Mouse (Mus musculus): ENCODE results near the gene Gm45015. TPM values are rescaled to one million over a fixed set of nuclear protein-coding genes. Genes with fewer than 3 reads are reported as not detected.

Gm45015 gene
- total and polyA plus RNA-seq, 3 experiments = not detected

Other genes with a start within 250 kb of the Gm45015 start
- gene Xlr3a, start 239.7 kb downstream of the Gm45015 start, total RNA-seq (2012; rRNA removed) = 18.5 and 24.1 TPM in 2 replicates
- gene Xlr3a, start 239.7 kb downstream of the Gm45015 start, total RNA-seq (2014; rRNA removed) = 18.1 and 19.5 TPM in 2 replicates
- 10.5 and 13.6 TPM in 2 replicates for gene Xlr3a, start 239.7 kb downstream of the Gm45015 start, polyA plus RNA-seq (2012; ENCODE audit: insufficient read length, low read depth)
- 0.17 and 0.55 TPM in 2 replicates for gene Gm14685, start 219.8 kb downstream of the Gm45015 start, total RNA-seq (2012; rRNA removed)
- gene Gm14685, start 219.8 kb downstream of the Gm45015 start, total RNA-seq (2014; rRNA removed) = 0.47 and 0.59 TPM in 2 replicates
- 1.1 and 1.5 TPM in 2 replicates for gene Gm14685, start 219.8 kb downstream of the Gm45015 start, polyA plus RNA-seq (2012; ENCODE audit: insufficient read length, low read depth)
- gene Xlr5b, start 188.0 kb downstream of the Gm45015 start, total RNA-seq (2012; rRNA removed) = not detected in 2 replicates
- gene Xlr5b, start 188.0 kb downstream of the Gm45015 start, total RNA-seq (2014; rRNA removed) = not detected in 2 replicates
- gene Xlr5b, start 188.0 kb downstream of the Gm45015 start, polyA plus RNA-seq (2012; ENCODE audit: insufficient read length, low read depth) = not detected in 2 replicates
- gene DXBay18, start 187.4 kb downstream of the Gm45015 start, total RNA-seq (2012; rRNA removed) = 0.08 and 0.21 TPM in 2 replicates
- 0.15 TPM in 1 of 2 replicates, not detected in the other for gene DXBay18, start 187.4 kb downstream of the Gm45015 start, total RNA-seq (2014; rRNA removed)
- 0.43 TPM in 1 of 2 replicates, not detected in the other for gene DXBay18, start 187.4 kb downstream of the Gm45015 start, polyA plus RNA-seq (2012; ENCODE audit: insufficient read length, low read depth)
- gene Spin2d, start 159.9 kb downstream of the Gm45015 start, total RNA-seq (2012; rRNA removed) = not detected in 2 replicates
- not detected in 2 replicates for gene Spin2d, start 159.9 kb downstream of the Gm45015 start, total RNA-seq (2014; rRNA removed)
- not detected in 2 replicates for gene Spin2d, start 159.9 kb downstream of the Gm45015 start, polyA plus RNA-seq (2012; ENCODE audit: insufficient read length, low read depth)
- gene Xlr3b, start 144.6 kb downstream of the Gm45015 start, total RNA-seq (2012; rRNA removed) = 3.1 and 3.4 TPM in 2 replicates
- gene Xlr3b, start 144.6 kb downstream of the Gm45015 start, total RNA-seq (2014; rRNA removed) = 2.3 and 3.7 TPM in 2 replicates
- gene Xlr3b, start 144.6 kb downstream of the Gm45015 start, polyA plus RNA-seq (2012; ENCODE audit: insufficient read length, low read depth) = 1.4 and 1.8 TPM in 2 replicates
- 29.5 and 36.0 TPM in 2 replicates for gene Xlr4b, start 122.5 kb downstream of the Gm45015 start, total RNA-seq (2012; rRNA removed)
- gene Xlr4b, start 122.5 kb downstream of the Gm45015 start, total RNA-seq (2014; rRNA removed) = 107 and 126 TPM in 2 replicates
- gene Xlr4b, start 122.5 kb downstream of the Gm45015 start, polyA plus RNA-seq (2012; ENCODE audit: insufficient read length, low read depth) = 65.7 and 68.6 TPM in 2 replicates
- 3.5 and 4.9 TPM in 2 replicates for gene F8a, start 108.5 kb downstream of the Gm45015 start, total RNA-seq (2012; rRNA removed)
- gene F8a, start 108.5 kb downstream of the Gm45015 start, total RNA-seq (2014; rRNA removed) = 3.5 and 4.9 TPM in 2 replicates
- gene F8a, start 108.5 kb downstream of the Gm45015 start, polyA plus RNA-seq (2012; ENCODE audit: insufficient read length, low read depth) = 3.7 and 5.0 TPM in 2 replicates
- gene Xlr4c, start 93.7 kb downstream of the Gm45015 start, total RNA-seq (2012; rRNA removed) = 35.6 and 38.0 TPM in 2 replicates
- gene Xlr4c, start 93.7 kb downstream of the Gm45015 start, total RNA-seq (2014; rRNA removed) = 75.0 and 97.6 TPM in 2 replicates
- 61.1 and 67.8 TPM in 2 replicates for gene Xlr4c, start 93.7 kb downstream of the Gm45015 start, polyA plus RNA-seq (2012; ENCODE audit: insufficient read length, low read depth)
- gene Xlr3c, start 71.5 kb downstream of the Gm45015 start, total RNA-seq (2012; rRNA removed) = 12.7 and 12.9 TPM in 2 replicates
- gene Xlr3c, start 71.5 kb downstream of the Gm45015 start, total RNA-seq (2014; rRNA removed) = 4.5 and 6.0 TPM in 2 replicates
- 2.3 and 3.9 TPM in 2 replicates for gene Xlr3c, start 71.5 kb downstream of the Gm45015 start, polyA plus RNA-seq (2012; ENCODE audit: insufficient read length, low read depth)
- gene Xlr5a, start 43.9 kb downstream of the Gm45015 start, total RNA-seq (2012; rRNA removed) = not detected in 2 replicates
- 0.20 TPM in 1 of 2 replicates, not detected in the other for gene Xlr5a, start 43.9 kb downstream of the Gm45015 start, total RNA-seq (2014; rRNA removed)
- not detected in 2 replicates for gene Xlr5a, start 43.9 kb downstream of the Gm45015 start, polyA plus RNA-seq (2012; ENCODE audit: insufficient read length, low read depth)
- 0.13 and 0.17 TPM in 2 replicates for gene Xlr5c, start 43.9 kb downstream of the Gm45015 start, total RNA-seq (2012; rRNA removed)
- 0.16 and 0.38 TPM in 2 replicates for gene Xlr5c, start 43.9 kb downstream of the Gm45015 start, total RNA-seq (2014; rRNA removed)
- 0.51 and 0.63 TPM in 2 replicates for gene Xlr5c, start 43.9 kb downstream of the Gm45015 start, polyA plus RNA-seq (2012; ENCODE audit: insufficient read length, low read depth)
- gene Zfp275, start 5.8 kb upstream of the Gm45015 start, total RNA-seq (2012; rRNA removed) = 15.5 and 16.1 TPM in 2 replicates
- gene Zfp275, start 5.8 kb upstream of the Gm45015 start, total RNA-seq (2014; rRNA removed) = 19.1 and 19.9 TPM in 2 replicates
- gene Zfp275, start 5.8 kb upstream of the Gm45015 start, polyA plus RNA-seq (2012; ENCODE audit: insufficient read length, low read depth) = 15.1 and 17.9 TPM in 2 replicates
- gene Gm18336, start 61.9 kb upstream of the Gm45015 start, total RNA-seq (2012; rRNA removed) = not detected in 2 replicates
- not detected in 2 replicates for gene Gm18336, start 61.9 kb upstream of the Gm45015 start, total RNA-seq (2014; rRNA removed)
- not detected in 2 replicates for gene Gm18336, start 61.9 kb upstream of the Gm45015 start, polyA plus RNA-seq (2012; ENCODE audit: insufficient read length, low read depth)
- gene Zfp92, start 74.3 kb upstream of the Gm45015 start, total RNA-seq (2012; rRNA removed) = 0.04 TPM in 2 replicates
- gene Zfp92, start 74.3 kb upstream of the Gm45015 start, total RNA-seq (2014; rRNA removed) = not detected in 2 replicates
- gene Zfp92, start 74.3 kb upstream of the Gm45015 start, polyA plus RNA-seq (2012; ENCODE audit: insufficient read length, low read depth) = not detected in 2 replicates
- not detected in 2 replicates for gene Trex2, start 98.5 kb upstream of the Gm45015 start, total RNA-seq (2012; rRNA removed)
- gene Trex2, start 98.5 kb upstream of the Gm45015 start, total RNA-seq (2014; rRNA removed) = not detected in 2 replicates
- gene Trex2, start 98.5 kb upstream of the Gm45015 start, polyA plus RNA-seq (2012; ENCODE audit: insufficient read length, low read depth) = not detected in 2 replicates
- gene Haus7, start 122.2 kb upstream of the Gm45015 start, total RNA-seq (2012; rRNA removed) = 32.9 and 41.3 TPM in 2 replicates
- gene Haus7, start 122.2 kb upstream of the Gm45015 start, total RNA-seq (2014; rRNA removed) = 34.9 and 36.8 TPM in 2 replicates
- gene Haus7, start 122.2 kb upstream of the Gm45015 start, polyA plus RNA-seq (2012; ENCODE audit: insufficient read length, low read depth) = 34.2 and 41.0 TPM in 2 replicates
- not detected in 2 replicates for gene Bgn, start 146.8 kb upstream of the Gm45015 start, total RNA-seq (2012; rRNA removed)
- gene Bgn, start 146.8 kb upstream of the Gm45015 start, total RNA-seq (2014; rRNA removed) = not detected in 2 replicates
- not detected in 2 replicates for gene Bgn, start 146.8 kb upstream of the Gm45015 start, polyA plus RNA-seq (2012; ENCODE audit: insufficient read length, low read depth)
- not detected in 2 replicates for gene Atp2b3, start 166.2 kb upstream of the Gm45015 start, total RNA-seq (2012; rRNA removed)
- not detected in 2 replicates for gene Atp2b3, start 166.2 kb upstream of the Gm45015 start, total RNA-seq (2014; rRNA removed)
- gene Atp2b3, start 166.2 kb upstream of the Gm45015 start, polyA plus RNA-seq (2012; ENCODE audit: insufficient read length, low read depth) = not detected in 2 replicates

Measured in CH12.LX (cell line).